Mouse (Mus musculus) heart, postnatal 36 days (tissue): Measurements from ENCODE around the gene Tbc1d8. TPM values are rescaled to one million over a fixed set of nuclear protein-coding genes. Genes with fewer than 3 reads are reported as not detected.

Source experiments
- DNase-seq, 2 experiments: peaks; one replicate each; pipeline ENCODE4 v3.0.0; 2021 to 2022
- intact Hi-C: fragments of 180-260 bp; cut with DNase I; formaldehyde crosslinking; loops from one replicate; pipeline ENCODE4 v1.15.1; 2025
- total RNA-seq, 2 experiments: library from RNA; stranded (reverse); gene quantifications; 2 replicates each; pipeline ENCODE4 v1.2.3; 2021

Tbc1d8 gene
- total RNA-seq, 2 experiments from 2014 or later = 5.5 to 6.5 TPM

GRCm38 (mm10) chr1:39373378-39373777, 105.2 kb downstream of the Tbc1d8 start:
- intact Hi-C loops = no loop called here
- no peak for DNase-seq

GRCm38 (mm10) chr1:39372220-39372843, 106.2 kb downstream of the Tbc1d8 start:
- intact Hi-C loops = no loop called here
- DNase-seq = no peak

- intact Hi-C loops = no loop called here
- no peak for DNase-seq
These were observed 108.1 kb downstream of the Tbc1d8 start for GRCm38 (mm10) chr1:39370431-39370830.

GRCm38 (mm10) chr1:39368267-39368841, 110.2 kb downstream of the Tbc1d8 start:
- intact Hi-C loops = loop anchor here (2.0 kb wide), 1 partner anchor 110 kb away; the partner anchor contains the start of gene Tbc1d8
- DNase-seq = no peak

- intact Hi-C loops = loop anchor here (2.0 kb wide), 1 partner anchor 111 kb away; the partner anchor contains the start of gene Tbc1d8
- DNase-seq = peak; percentile 97 to 98
These were observed 110.8 kb downstream of the Tbc1d8 start, which contains the start of gene Rpl31 for GRCm38 (mm10) chr1:39367601-39368266. Gene Rpl31, plus strand, starts transcription at chr1:39367842.

GRCm38 (mm10) chr1:39367045-39367444, 111.5 kb downstream of the Tbc1d8 start:
- intact Hi-C loops = no loop called here
- DNase-seq = no peak

- intact Hi-C loops = no loop called here
- no peak for DNase-seq
These were observed 113.0 kb downstream of the Tbc1d8 start for GRCm38 (mm10) chr1:39365562-39365961.

GRCm38 (mm10) chr1:39362515-39362893, 116.1 kb downstream of the Tbc1d8 start:
- no peak for DNase-seq
- intact Hi-C loops = no loop called here

- DNase-seq = no peak
- intact Hi-C loops = no loop called here
These were observed 116.6 kb downstream of the Tbc1d8 start for GRCm38 (mm10) chr1:39361754-39362514.

- intact Hi-C loops = no loop called here
These were observed 129.1 kb downstream of the Tbc1d8 start for GRCm38 (mm10) chr1:39349427-39349826.

GRCm38 (mm10) chr1:39349001-39349400, 129.6 kb downstream of the Tbc1d8 start:
- DNase-seq = peak; percentile 20 to 41
- intact Hi-C loops = no loop called here

More at GRCm38 (mm10) chr1:39349427-39349826, 129.1 kb downstream of the Tbc1d8 start:
- no peak for DNase-seq

- intact Hi-C loops = loop anchor here (5.0 kb wide), 1 partner anchor 153 kb away; the partner anchor contains the start of gene Npas2
These were observed 133.5 kb downstream of the Tbc1d8 start for GRCm38 (mm10) chr1:39344981-39345600.

GRCm38 (mm10) chr1:39343242-39343641, 135.3 kb downstream of the Tbc1d8 start:
- no peak for DNase-seq
- intact Hi-C loops = loop anchor here (5.0 kb wide), 1 partner anchor 151 kb away; the partner anchor contains the start of gene Npas2

More at GRCm38 (mm10) chr1:39344981-39345600, 133.5 kb downstream of the Tbc1d8 start:
- no peak for DNase-seq

- intact Hi-C loops = loop anchor here (5.0 kb wide), 1 partner anchor 150 kb away; the partner anchor contains the start of gene Npas2
- DNase-seq = no peak
These were observed 136.7 kb downstream of the Tbc1d8 start for GRCm38 (mm10) chr1:39341807-39342206.

GRCm38 (mm10) chr1:39340647-39341046, 137.9 kb downstream of the Tbc1d8 start:
- DNase-seq = peak; percentile 41 to 46
- intact Hi-C loops = loop anchor here (1.0 to 5.0 kb wide), 3 partner anchors 148 to 339 kb away; partner anchors contain the start of gene Npas2

GRCm38 (mm10) chr1:39340156-39340555, 138.4 kb downstream of the Tbc1d8 start:
- intact Hi-C loops = loop anchor here (1.0 to 5.0 kb wide), 3 partner anchors 148 to 339 kb away; partner anchors contain the start of gene Npas2
- DNase-seq = no peak

GRCm38 (mm10) chr1:39339455-39339854, 139.1 kb downstream of the Tbc1d8 start:
- intact Hi-C loops = no loop called here
- no peak for DNase-seq

- no peak for DNase-seq
- intact Hi-C loops = no loop called here
These were observed 139.7 kb downstream of the Tbc1d8 start for GRCm38 (mm10) chr1:39338831-39339230.

GRCm38 (mm10) chr1:39336788-39337187, 141.8 kb downstream of the Tbc1d8 start:
- no peak for DNase-seq
- intact Hi-C loops = no loop called here
